Mouse (Mus musculus) heart, postnatal 0 days (tissue): ENCODE data around the gene Tiprl.

Experiments
- CTCF ChIP-seq: IDR thresholded peaks from 2 replicates; pipeline ENCODE4 v1.5.1; 2016; ENCODE audit warnings: antibody characterized with exemption, control low read depth, low read depth
- EP300 ChIP-seq: IDR thresholded peaks from 2 replicates; pipeline ENCODE4 v1.6.1; 2016; ENCODE audit warnings: antibody characterized with exemption, low read depth

GRCm38 (mm10) chr1:165198951-165199350 is 37.8 kb downstream of the Tiprl start:
- no peak for TF ChIP-seq CTCF
- no peak for TF ChIP-seq EP300
